Mouse (Mus musculus): ENCODE results near the gene G3bp1. TPM values are rescaled to one million over a fixed set of nuclear protein-coding genes. Genes with fewer than 3 reads are reported as not detected.

Gene G3bp1
- polyA plus RNA-seq, 1 experiment from 2014 or later: 141 TPM

DNA sequence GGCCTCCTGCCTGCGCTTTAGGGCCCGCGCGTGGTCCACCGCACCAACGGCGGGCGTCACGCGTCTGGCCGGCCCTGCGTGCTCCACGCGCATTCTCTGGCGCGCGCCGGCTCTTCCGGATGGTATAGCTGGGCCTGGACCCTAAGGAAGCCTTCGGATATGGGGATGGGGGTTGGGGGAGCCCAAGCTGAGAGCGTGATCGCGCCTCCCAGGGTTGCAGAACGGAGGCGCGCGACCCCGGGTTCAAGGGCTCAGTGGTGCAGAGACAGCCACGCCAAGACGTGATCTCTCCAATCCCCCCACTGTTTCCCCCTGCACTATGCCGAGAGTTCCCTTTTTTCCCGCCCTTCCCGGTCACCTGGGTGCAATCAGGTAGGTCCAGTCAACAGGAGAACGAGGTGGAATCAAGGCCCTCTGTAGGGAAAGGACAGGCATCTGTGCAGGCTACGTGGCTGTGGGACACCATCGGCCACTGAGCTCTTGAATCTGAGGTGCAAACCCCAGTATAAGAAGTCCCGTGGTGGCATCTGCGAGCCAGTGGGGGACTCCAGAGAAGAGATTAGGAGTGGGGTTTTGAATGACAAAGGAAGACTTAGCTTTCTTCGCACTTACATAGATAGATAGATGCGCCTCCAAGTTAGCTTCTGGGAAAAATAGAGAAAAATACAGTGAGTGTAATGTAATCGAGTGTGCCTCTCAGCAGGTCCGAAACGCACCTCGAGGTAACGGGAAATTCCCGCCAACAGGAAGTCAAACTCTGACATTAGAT, 622 bp downstream of the G3bp1 start:
- DNase-seq (ENCODE audit: low spot score): peak; percentile 32
- WGBS: under 1% methylated on average over 45 of the region's 46 CpGs
- no peak; the same call in 1 of the 2 replicates for ATAC-seq

DNA sequence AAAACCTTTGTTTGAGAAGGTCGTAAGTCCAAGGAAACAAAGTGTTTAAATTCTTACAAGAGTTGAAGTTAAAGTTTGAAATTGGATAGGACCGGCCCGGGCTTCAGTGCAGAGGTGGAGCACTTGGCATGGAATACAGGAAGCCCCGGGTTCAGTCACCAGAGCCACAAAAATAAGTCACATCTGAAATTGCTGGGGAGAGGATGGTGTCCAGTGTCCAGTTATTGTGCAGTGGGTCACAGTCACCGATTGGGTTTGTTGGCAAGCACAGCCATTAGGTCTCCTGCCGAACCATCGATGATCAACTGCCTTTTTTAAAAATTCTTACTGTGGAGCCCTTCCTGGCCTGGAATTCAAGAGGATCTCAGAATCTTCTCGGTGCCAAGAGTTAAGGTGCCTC, 1.3 kb downstream of the G3bp1 start:
- ATAC-seq (no peak), DNase-seq (ENCODE audit: low spot score) (no peak)
- no peaks in the 10 kb centered on the region for H3K27me3 ChIP-seq (replicated peaks; ENCODE audit: control insufficient read depth, insufficient read depth, low read length)
- H3K4me3 ChIP-seq (ENCODE audit: low read depth, low read length): peak overlapping the region; percentile 98
- peaks cover 20% of the 10 kb centered on the region for H3K36me3 ChIP-seq (ENCODE audit: control insufficient read depth, insufficient read depth, low read length)
- H3K9ac ChIP-seq (ENCODE audit: low read length): peak overlapping the region; percentile 95
- WGBS: 64% methylated on average over 8 of the region's 8 CpGs
- H3K4me2 ChIP-seq (ENCODE audit: low read length): peak overlapping the region; percentile 79
- H3K4me1 ChIP-seq (ENCODE audit: control insufficient read depth, insufficient read depth, low read length): peaks cover 20% of the 10 kb centered on the region
- no peaks in the 10 kb centered on the region for H3K9me3 ChIP-seq (replicated peaks; ENCODE audit: control insufficient read depth, low read length)
- no peak overlapping the region for H3K27ac ChIP-seq (ENCODE audit: low read depth, low read length)

More for the DNA sequence above, 622 bp downstream of the G3bp1 start:
- Histone ChIP-seq H3K27me3 (replicated peaks; ENCODE audit: control insufficient read depth, insufficient read depth, low read length) (no peaks in the 10 kb centered on the region), H3K4me3 (ENCODE audit: low read depth, low read length) (peak overlapping the region; percentile 98), H3K27ac (ENCODE audit: low read depth, low read length) (peak overlapping the region; percentile 86), H3K4me1 (ENCODE audit: control insufficient read depth, insufficient read depth, low read length) (peaks cover 20% of the 10 kb centered on the region), H3K9me3 (replicated peaks; ENCODE audit: control insufficient read depth, low read length) (no peaks in the 10 kb centered on the region), H3K9ac (ENCODE audit: low read length) (peak overlapping the region; percentile 95), H3K4me2 (ENCODE audit: low read length) (peak overlapping the region; percentile 79), H3K36me3 (ENCODE audit: control insufficient read depth, insufficient read depth, low read length) (peaks cover 20% of the 10 kb centered on the region)

DNA sequence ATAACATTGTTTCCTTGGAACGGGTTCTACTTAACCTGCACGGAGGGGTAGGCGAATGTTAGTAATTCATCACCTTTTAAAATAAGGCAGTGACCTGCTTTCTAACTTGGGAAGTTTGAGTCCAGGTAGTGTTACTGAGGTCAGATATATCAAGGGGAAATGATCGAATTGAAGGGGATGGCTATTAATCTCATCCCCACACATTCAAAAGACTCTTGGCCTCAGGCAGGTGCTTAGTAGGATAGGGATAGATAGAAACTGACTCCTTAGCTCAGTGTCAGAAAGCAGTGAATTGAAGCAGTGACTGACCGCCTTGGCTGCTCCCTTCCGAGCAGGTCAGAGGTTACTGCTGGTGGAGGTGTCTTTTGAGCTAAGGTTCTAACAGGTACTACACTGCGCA, 2.0 kb downstream of the G3bp1 start:
- WGBS: 95% methylated on average over 7 of the region's 7 CpGs
- Histone ChIP-seq H3K4me3 (ENCODE audit: low read depth, low read length) (no peak overlapping the region), H3K36me3 (ENCODE audit: control insufficient read depth, insufficient read depth, low read length) (peaks cover 20% of the 10 kb centered on the region), H3K9ac (ENCODE audit: low read length) (no peak overlapping the region), H3K27me3 (replicated peaks; ENCODE audit: control insufficient read depth, insufficient read depth, low read length) (no peaks in the 10 kb centered on the region), H3K27ac (ENCODE audit: low read depth, low read length) (no peak overlapping the region), H3K9me3 (replicated peaks; ENCODE audit: control insufficient read depth, low read length) (no peaks in the 10 kb centered on the region), H3K4me2 (ENCODE audit: low read length) (peak overlapping the region; percentile 79), H3K4me1 (ENCODE audit: control insufficient read depth, insufficient read depth, low read length) (peaks cover 20% of the 10 kb centered on the region)
- ATAC-seq: no peak
- no peak for DNase-seq (ENCODE audit: low spot score)

DNA sequence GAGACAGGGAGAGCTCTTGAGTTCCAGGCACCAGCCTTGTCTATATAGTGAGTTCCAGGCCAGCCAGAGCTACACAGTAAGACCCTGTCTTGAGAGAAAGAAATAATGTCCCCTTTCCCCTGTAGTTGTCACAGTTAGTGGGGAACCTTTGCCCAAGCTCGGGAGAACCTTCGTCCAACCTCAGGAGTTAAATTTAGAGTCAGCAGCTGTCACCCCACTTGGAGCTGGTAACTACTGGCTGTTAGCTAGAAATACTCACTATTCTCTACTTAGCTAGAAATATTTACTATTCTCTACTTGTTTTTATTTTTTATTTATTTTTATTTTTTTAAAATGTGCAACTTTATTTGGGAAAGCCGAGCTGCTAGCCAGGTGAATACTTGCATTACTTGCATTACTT, 3.7 kb downstream of the G3bp1 start:
- DNase-seq (ENCODE audit: low spot score): no peak
- H3K4me3 ChIP-seq (ENCODE audit: low read depth, low read length): no peak overlapping the region
- 90% methylated on average over 3 of the region's 3 CpGs for WGBS
- no peaks in the 10 kb centered on the region for H3K9me3 ChIP-seq (replicated peaks; ENCODE audit: control insufficient read depth, low read length)
- no peak overlapping the region for H3K9ac ChIP-seq (ENCODE audit: low read length)
- ATAC-seq: no peak
- peaks cover 26% of the 10 kb centered on the region for H3K36me3 ChIP-seq (ENCODE audit: control insufficient read depth, insufficient read depth, low read length)
- H3K27me3 ChIP-seq (replicated peaks; ENCODE audit: control insufficient read depth, insufficient read depth, low read length): no peaks in the 10 kb centered on the region
- no peak overlapping the region for H3K27ac ChIP-seq (ENCODE audit: low read depth, low read length)
- no peak overlapping the region for H3K4me2 ChIP-seq (ENCODE audit: low read length)
- peaks cover 18% of the 10 kb centered on the region for H3K4me1 ChIP-seq (ENCODE audit: control insufficient read depth, insufficient read depth, low read length)

DNA sequence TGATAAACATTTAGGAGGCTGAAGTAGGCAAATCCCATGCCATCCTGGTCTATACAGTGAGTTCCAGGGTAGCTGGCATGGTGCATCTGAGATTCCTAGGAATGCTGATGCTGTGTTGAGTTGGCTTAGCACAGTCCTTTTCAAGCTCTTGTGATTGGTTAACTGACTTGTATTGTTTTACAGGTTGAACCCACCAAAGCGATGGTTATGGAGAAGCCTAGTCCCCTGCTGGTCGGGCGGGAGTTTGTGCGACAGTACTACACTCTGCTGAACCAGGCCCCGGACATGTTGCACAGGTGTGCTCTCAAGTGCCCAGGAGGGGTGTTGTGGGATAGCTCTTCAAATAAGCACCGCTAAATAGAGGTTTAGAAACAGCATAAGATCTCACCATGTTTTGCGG, 16.0 kb downstream of the G3bp1 start:
- no peak overlapping the region for H3K4me2 ChIP-seq (ENCODE audit: low read length)
- DNase-seq (ENCODE audit: low spot score): no peak
- H3K27me3 ChIP-seq (replicated peaks; ENCODE audit: control insufficient read depth, insufficient read depth, low read length): no peaks in the 10 kb centered on the region
- H3K9me3 ChIP-seq (replicated peaks; ENCODE audit: control insufficient read depth, low read length): no peaks in the 10 kb centered on the region
- WGBS: 94% methylated on average over 7 of the region's 7 CpGs
- no peak overlapping the region for H3K27ac ChIP-seq (ENCODE audit: low read depth, low read length)
- no peak overlapping the region for H3K4me3 ChIP-seq (ENCODE audit: low read depth, low read length)
- H3K4me1 ChIP-seq (ENCODE audit: control insufficient read depth, insufficient read depth, low read length): no peaks in the 10 kb centered on the region
- H3K36me3 ChIP-seq (ENCODE audit: control insufficient read depth, insufficient read depth, low read length): peaks cover 62% of the 10 kb centered on the region
- no peak for ATAC-seq
- no peak overlapping the region for H3K9ac ChIP-seq (ENCODE audit: low read length)

DNA sequence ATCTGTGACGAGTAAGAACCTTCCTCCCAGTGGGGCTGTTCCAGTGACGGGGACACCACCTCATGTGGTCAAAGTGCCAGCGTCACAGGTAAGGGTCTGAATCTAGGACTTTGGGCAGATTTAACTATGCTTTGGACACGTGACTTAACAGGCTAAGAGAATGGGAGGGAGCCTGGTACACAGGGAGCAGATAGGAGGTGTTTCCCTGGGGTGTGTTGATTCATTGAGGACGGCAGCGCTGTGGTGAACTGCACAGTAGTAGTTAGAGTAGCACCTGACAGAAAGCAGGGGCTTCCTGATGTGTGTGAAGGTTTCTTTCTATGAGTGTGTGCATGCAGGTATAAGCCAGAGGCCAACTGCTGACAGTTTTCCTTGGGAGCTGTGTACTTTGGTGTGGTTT, 26.7 kb downstream of the G3bp1 start:
- H3K9me3 ChIP-seq (replicated peaks; ENCODE audit: control insufficient read depth, low read length): no peaks in the 10 kb centered on the region
- H3K27ac ChIP-seq (ENCODE audit: low read depth, low read length): no peak overlapping the region
- peaks cover 91% of the 10 kb centered on the region for H3K36me3 ChIP-seq (ENCODE audit: control insufficient read depth, insufficient read depth, low read length)
- H3K4me1 ChIP-seq (ENCODE audit: control insufficient read depth, insufficient read depth, low read length): no peaks in the 10 kb centered on the region
- DNase-seq (ENCODE audit: low spot score) (no peak), ATAC-seq (no peak)
- H3K4me3 ChIP-seq (ENCODE audit: low read depth, low read length): no peak overlapping the region
- 84% methylated on average over 6 of the region's 6 CpGs for WGBS
- H3K9ac ChIP-seq (ENCODE audit: low read length): no peak overlapping the region
- no peak overlapping the region for H3K4me2 ChIP-seq (ENCODE audit: low read length)
- no peaks in the 10 kb centered on the region for H3K27me3 ChIP-seq (replicated peaks; ENCODE audit: control insufficient read depth, insufficient read depth, low read length)

DNA sequence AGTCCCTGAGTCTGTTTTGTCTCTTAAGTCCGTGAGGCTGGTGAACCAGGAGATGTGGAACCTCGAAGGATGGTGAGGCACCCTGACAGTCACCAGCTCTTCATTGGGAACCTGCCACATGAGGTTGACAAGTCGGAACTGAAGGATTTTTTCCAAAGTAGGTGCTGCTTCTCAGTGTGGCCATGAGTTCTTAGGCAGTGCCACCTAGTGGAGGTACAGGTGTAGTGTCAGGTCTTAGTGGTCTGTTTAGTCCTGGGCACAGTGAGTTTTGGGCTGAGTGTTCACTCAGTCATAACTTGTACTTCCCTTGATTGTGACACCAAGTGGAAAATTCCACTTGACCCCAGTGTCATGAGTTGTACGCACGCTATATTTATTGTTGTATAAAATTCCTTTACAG, 28.4 kb downstream of the G3bp1 start:
- peak; percentile 74 for ATAC-seq
- no peak overlapping the region for H3K9ac ChIP-seq (ENCODE audit: low read length)
- peaks cover 89% of the 10 kb centered on the region for H3K36me3 ChIP-seq (ENCODE audit: control insufficient read depth, insufficient read depth, low read length)
- no peaks in the 10 kb centered on the region for H3K27me3 ChIP-seq (replicated peaks; ENCODE audit: control insufficient read depth, insufficient read depth, low read length)
- H3K4me3 ChIP-seq (ENCODE audit: low read depth, low read length): no peak overlapping the region
- H3K4me1 ChIP-seq (ENCODE audit: control insufficient read depth, insufficient read depth, low read length): no peaks in the 10 kb centered on the region
- DNase-seq (ENCODE audit: low spot score): peak; percentile 71
- H3K4me2 ChIP-seq (ENCODE audit: low read length): no peak overlapping the region
- H3K9me3 ChIP-seq (replicated peaks; ENCODE audit: control insufficient read depth, low read length): no peaks in the 10 kb centered on the region
- H3K27ac ChIP-seq (ENCODE audit: low read depth, low read length): no peak overlapping the region
- 72% methylated on average over 5 of the region's 5 CpGs for WGBS

DNA sequence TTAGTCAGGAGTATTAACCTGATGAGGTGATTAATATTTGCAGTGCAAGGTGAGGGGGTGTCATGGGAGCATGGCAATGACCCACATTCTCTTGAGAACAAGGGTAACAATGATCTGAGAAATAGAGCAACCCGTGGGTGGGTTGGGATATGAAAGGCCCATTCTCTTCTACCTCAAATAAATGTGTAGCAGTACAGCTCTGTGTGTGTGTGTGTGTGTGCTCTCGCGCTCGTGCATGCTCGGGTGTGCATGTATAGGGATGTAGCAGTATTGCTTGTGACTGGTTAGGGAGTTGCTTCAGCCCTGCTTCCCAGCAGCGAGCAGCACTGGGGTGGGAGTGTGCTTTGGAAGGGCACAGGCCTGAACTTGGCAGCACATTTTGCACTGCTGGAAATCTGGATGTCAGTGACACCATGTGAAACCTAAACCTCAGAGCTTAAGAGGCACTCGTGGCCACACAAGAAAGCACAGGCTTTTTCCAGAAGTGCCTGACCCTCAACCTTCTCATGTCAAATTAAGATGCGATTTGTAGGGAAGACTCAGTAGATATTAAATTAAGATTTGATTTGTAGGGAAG, 32.6 kb downstream of the G3bp1 start:
- no peaks in the 10 kb centered on the region for H3K9me3 ChIP-seq (replicated peaks; ENCODE audit: control insufficient read depth, low read length)
- H3K4me1 ChIP-seq (ENCODE audit: control insufficient read depth, insufficient read depth, low read length): no peaks in the 10 kb centered on the region
- H3K27me3 ChIP-seq (replicated peaks; ENCODE audit: control insufficient read depth, insufficient read depth, low read length): no peaks in the 10 kb centered on the region
- no peak overlapping the region for H3K4me2 ChIP-seq (ENCODE audit: low read length)
- WGBS: 85% methylated on average over 8 of the region's 8 CpGs
- no peak overlapping the region for H3K27ac ChIP-seq (ENCODE audit: low read depth, low read length)
- peaks cover 57% of the 10 kb centered on the region for H3K36me3 ChIP-seq (ENCODE audit: control insufficient read depth, insufficient read depth, low read length)
- DNase-seq (ENCODE audit: low spot score): no peak
- H3K4me3 ChIP-seq (ENCODE audit: low read depth, low read length): no peak overlapping the region
- no peak for ATAC-seq
- H3K9ac ChIP-seq (ENCODE audit: low read length): no peak overlapping the region

DNA sequence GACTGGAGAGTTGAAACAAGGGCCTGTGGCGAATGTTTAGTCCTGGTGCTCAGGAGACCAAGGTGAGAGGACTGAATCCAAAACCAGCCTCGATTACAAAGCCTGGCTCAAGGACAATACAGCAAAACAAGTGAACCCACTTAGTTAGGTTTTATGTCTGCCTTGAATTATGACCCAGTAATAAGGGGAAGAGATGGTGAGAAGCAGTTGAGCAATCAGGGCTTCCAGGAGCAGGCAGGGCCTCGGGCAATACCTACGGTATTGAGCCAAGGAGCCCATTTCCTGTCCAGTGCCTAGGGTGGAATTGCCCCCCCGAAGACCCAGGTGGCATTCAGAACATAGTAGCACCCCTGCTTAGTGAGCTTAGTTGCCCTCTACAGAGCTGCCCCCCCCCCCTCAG, 33.4 kb downstream of the G3bp1 start:
- no peaks in the 10 kb centered on the region for H3K4me1 ChIP-seq (ENCODE audit: control insufficient read depth, insufficient read depth, low read length)
- H3K36me3 ChIP-seq (ENCODE audit: control insufficient read depth, insufficient read depth, low read length): peaks cover 49% of the 10 kb centered on the region
- no peak overlapping the region for H3K4me3 ChIP-seq (ENCODE audit: low read depth, low read length)
- WGBS: 83% methylated on average over 5 of the region's 5 CpGs
- H3K27ac ChIP-seq (ENCODE audit: low read depth, low read length): no peak overlapping the region
- no peaks in the 10 kb centered on the region for H3K27me3 ChIP-seq (replicated peaks; ENCODE audit: control insufficient read depth, insufficient read depth, low read length)
- H3K9ac ChIP-seq (ENCODE audit: low read length): no peak overlapping the region
- no peaks in the 10 kb centered on the region for H3K9me3 ChIP-seq (replicated peaks; ENCODE audit: control insufficient read depth, low read length)
- H3K4me2 ChIP-seq (ENCODE audit: low read length): no peak overlapping the region
- ATAC-seq (no peak), DNase-seq (ENCODE audit: low spot score) (no peak)
